Mouse (Mus musculus): Measurements from ENCODE around the gene Cth. TPM values are rescaled to one million over a fixed set of nuclear protein-coding genes. Genes with fewer than 3 reads are reported as not detected.

The Cth gene
- polyA plus RNA-seq, 1 experiment = not detected

DNA sequence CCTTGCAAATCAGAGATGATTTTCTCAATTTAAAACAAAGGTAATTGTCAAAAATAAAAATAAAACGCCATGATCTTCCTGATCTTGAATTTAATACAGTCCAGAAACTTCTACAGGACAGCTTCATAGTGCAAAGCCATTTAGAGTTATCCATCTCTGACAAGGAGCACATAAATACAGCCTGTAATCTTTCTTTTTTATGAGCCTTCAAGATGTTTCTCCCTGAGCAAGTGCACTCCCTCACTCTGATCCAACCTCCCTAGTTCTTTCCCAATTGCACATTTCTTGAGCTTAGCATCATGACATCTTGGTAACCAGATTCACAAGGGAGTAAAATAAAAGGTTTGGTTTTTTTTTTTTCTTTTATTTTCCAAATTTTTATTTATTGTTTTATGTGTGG lies 72.1 kb downstream of the Cth start:
- TF ChIP-seq CTCF (IDR thresholded peaks at IDR 0.05; ENCODE audit: low read depth, low read length) (no peak), POLR2A (IDR thresholded peaks at IDR 0.05; ENCODE audit: borderline replicate concordance, low read depth, low read length) (no peak)
- no peak overlapping the region for H3K4me3 ChIP-seq (ENCODE audit: insufficient read depth, low read length)
- H3K4me1 ChIP-seq (ENCODE audit: control insufficient read depth, insufficient read depth, low read length) = peaks cover 11% of the 10 kb centered on the region
- H3K27ac ChIP-seq (ENCODE audit: insufficient read depth, low read depth, low read length) = no peak overlapping the region

DNA sequence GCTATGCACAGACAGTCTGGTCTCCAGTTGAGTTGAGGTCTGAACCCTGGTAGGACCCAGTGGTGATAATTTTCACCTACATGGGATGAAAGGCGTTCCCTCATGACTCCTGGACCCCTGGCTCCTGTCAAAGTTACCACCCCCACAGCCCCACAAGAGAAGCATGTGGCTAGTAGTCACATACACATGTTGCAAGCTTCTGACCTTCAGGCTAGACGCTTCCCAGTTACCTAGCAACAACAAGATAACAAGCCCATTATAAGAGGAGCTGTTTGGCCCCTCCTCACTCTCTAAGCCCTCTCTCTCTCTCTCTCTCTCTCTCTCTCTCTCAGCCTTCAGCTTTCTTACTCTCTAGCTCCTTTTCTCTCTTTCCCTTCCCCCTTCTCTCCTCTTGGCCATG lies 76.4 kb downstream of the Cth start:
- no peak for TF ChIP-seq CTCF (IDR thresholded peaks at IDR 0.05; ENCODE audit: low read depth, low read length)
- Histone ChIP-seq H3K27ac (ENCODE audit: insufficient read depth, low read depth, low read length) (no peak overlapping the region), H3K4me3 (ENCODE audit: insufficient read depth, low read length) (no peak overlapping the region), H3K4me1 (ENCODE audit: control insufficient read depth, insufficient read depth, low read length) (peaks cover 17% of the 10 kb centered on the region)

- Histone ChIP-seq H3K4me3 (ENCODE audit: insufficient read depth, low read length) (no peak overlapping the region), H3K27ac (ENCODE audit: insufficient read depth, low read depth, low read length) (peak overlapping the region; percentile 51), H3K4me1 (ENCODE audit: control insufficient read depth, insufficient read depth, low read length) (peaks cover 22% of the 10 kb centered on the region)
- TF ChIP-seq CTCF (IDR thresholded peaks at IDR 0.05; ENCODE audit: low read depth, low read length) = no peak
- TF ChIP-seq POLR2A (IDR thresholded peaks at IDR 0.05; ENCODE audit: borderline replicate concordance, low read depth, low read length) = no peak
Measured at GRCm38 (mm10) chr3:157847338-157848284, 77.3 kb downstream of the Cth start.

Other genes with a start within 250 kb of the Cth start
- gene Ankrd13c, start 22.2 kb upstream of the Cth start, polyA plus RNA-seq (2012; ENCODE audit: insufficient read depth, insufficient read length, missing spikeins) = 34.9 and 39.1 TPM in 2 replicates
- 297 and 331 TPM in 2 replicates for gene Srsf11, start 111.6 kb upstream of the Cth start, polyA plus RNA-seq (2012; ENCODE audit: insufficient read depth, insufficient read length, missing spikeins)
- gene Lrrc40, start 111.6 kb upstream of the Cth start, polyA plus RNA-seq (2012; ENCODE audit: insufficient read depth, insufficient read length, missing spikeins) = 22.0 and 27.3 TPM in 2 replicates